Mouse (Mus musculus) cerebral cortex, adult 2 months (tissue): ENCODE results near the gene Sry.

Experiments used
- WGBS: fragments of 180-500 bp; shearing (Covaris S2); methylation state at CpG from one replicate; pipeline ENCODE4 v1.1.7; 2018; 5-methylcytosine and 5-hydroxymethylcytosine counted together

Sry gene

GRCm38 (mm10) chrY:2663558-2663957 lies at the start of gene Sry:
TSS of gene Sry (minus strand) at chrY:2663658.
- WGBS: 33% methylated on average over 2 of the region's 2 CpGs
